Mouse (Mus musculus) heart, adult 18-20 months (tissue): ENCODE measurements around the gene Siae. TPM values are rescaled to one million over a fixed set of nuclear protein-coding genes. Genes with fewer than 3 reads are reported as not detected.

Source experiments
- DNase-seq, 2 experiments: peaks; one replicate each; pipeline ENCODE4 v3.0.0; 2021 to 2022; ENCODE audit warnings: mixed read lengths in 1 of 2
- total RNA-seq, 2 experiments: library from RNA; stranded (reverse); gene quantifications; 2 replicates each; pipeline ENCODE4 v1.2.3; 2021

Siae gene
- total RNA-seq, 2 experiments from 2014 or later, result 8.3 to 9.1 TPM

- no peak for DNase-seq
Measured at GRCm38 (mm10) chr9:37572204-37572876, 16.8 kb downstream of the Siae start.

GRCm38 (mm10) chr9:37576436-37576930 lies 21.0 kb downstream of the Siae start:
- DNase-seq, result no peak

DNA sequence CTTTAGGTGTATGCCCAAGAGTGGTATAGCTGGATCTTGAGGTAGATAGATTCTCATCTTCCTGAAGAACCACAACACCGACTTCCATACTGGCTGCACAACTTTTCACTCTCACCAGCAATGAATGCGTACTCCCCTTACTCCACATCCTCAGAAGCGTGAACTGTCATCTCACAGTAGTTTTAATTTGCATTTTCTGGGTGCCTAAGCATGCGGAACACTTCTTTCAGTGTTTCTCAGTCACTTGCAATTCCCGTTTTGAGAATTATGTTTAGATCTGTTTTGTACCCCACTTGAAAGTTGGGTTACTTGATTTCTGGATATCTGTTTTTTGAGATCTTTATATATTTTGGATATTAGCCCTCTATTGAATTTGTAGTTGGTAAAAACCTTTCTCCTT lies 28.1 kb downstream of the Siae start:
- no peak for DNase-seq

DNA sequence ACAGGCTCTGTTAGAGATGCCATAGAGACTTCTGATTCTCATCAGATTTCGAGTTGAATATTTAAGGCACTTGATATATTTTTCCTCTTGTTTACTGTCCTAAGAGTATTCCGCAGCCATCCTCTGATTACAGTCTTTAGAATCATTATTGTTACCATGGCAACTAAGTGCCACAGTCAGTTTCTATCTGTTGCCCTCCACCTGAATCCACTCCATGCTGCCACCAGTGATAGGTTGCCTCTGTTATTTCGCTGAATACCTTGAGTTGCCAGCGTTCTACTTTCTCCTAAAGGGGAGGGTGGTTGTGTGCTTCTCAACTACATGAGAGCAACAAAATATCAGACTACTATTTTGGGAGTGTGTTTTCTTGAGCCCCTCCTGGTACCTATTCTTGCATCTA lies 31.2 kb downstream of the Siae start:
- DNase-seq, result no peak

GRCm38 (mm10) chr9:37590381-37590780 lies 34.9 kb downstream of the Siae start:
- no peak for DNase-seq

DNA sequence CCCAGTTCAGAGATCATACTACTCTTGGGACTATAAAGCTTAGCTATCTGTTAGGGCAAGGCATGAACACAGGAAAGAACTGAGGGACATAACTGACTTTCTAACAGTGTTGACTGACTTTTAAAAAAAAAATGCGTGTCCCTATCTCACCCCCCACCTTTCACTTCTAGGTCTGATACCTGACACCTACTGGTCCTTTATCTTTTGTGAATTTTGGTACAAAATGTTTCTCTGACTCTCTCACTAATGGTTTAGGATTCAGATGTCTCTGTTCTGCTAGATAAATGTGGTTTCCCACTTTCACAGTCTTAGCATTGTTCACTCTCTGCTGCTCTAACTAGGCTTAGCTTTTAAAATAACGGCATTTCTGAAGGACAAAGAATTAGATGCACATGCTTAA lies 36.5 kb downstream of the Siae start:
- no peak for DNase-seq

DNA sequence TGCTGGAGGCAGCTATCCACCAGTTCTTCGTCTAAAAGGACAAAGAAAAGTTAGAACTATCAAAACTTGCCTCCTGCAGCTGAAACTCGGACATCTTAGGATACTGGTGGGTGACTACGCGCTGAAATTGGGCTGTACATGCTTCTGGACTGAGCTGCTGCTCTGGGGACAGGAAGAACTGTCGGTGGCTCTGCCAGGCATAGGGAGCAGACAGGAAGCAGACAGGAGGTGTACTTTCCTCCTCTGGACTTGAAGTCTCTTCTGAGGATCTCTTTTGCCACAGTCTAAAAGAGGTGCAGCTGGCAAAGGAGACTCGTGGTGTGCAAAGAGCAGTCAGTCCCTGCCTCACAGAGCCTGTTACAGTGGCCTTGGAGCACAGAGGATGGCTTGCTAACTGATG lies 37.1 kb downstream of the Siae start:
- no peak for DNase-seq

DNA sequence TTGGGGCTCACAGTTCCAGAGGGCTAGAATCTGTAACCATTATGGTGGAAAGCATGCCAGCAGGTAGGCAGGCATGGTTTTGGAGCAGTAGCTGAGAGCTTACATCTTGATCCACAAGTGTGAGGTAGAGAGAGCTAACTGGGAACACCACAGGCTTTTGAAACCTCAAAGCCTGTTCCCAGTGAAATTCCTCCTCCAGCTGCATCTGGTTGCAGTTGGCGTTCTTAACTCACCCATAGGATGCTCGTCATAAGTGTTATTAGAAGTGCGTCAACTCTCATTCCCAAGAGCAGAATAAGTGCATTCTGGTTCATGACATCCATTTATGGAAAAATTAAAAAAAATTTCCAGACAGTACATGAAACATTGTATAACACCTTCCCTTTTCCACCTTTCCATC lies 38.2 kb downstream of the Siae start:
- DNase-seq, result no peak

DNA sequence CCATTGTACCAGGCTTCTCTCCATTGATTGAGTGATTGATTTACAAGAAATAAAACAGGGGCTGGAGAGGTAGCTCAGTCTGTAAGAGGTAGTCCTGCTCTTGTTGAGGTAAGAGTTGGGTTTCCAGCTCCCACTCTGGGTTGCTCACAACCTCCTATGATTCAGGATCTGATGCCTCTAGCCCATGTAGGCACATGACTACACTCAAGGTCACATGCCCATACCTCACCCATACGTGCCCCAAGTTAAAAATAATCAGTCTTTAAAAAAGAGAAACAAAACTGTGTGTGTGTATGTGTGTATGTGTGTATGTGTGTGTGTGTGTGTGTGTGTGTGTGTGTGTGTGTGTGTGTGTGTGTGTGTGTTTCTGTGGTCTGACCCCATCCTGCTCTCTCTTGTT lies 40.1 kb downstream of the Siae start:
- DNase-seq, result no peak

DNA sequence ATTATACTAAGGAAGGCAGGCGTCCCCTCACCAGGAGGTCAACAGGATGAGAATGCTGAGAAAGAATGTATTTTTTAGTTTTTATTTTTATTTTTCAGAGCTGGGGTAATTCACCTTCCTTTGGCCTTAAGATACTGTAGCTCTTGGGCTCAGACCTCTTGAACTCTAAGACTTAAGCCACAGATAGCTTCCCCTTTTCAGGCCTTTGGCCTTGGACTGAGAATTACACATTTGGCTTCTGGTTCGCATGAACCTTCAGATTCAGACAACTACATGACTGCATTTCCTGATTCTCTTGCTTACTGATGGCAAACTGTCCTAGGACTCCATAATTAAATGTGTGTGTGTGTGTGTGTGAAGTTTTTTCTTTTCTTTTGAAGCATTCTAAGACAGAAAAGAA lies 43.1 kb downstream of the Siae start:
- DNase-seq, result no peak

GRCm38 (mm10) chr9:37600538-37601205 lies 45.2 kb downstream of the Siae start:
- DNase-seq, result no peak

DNA sequence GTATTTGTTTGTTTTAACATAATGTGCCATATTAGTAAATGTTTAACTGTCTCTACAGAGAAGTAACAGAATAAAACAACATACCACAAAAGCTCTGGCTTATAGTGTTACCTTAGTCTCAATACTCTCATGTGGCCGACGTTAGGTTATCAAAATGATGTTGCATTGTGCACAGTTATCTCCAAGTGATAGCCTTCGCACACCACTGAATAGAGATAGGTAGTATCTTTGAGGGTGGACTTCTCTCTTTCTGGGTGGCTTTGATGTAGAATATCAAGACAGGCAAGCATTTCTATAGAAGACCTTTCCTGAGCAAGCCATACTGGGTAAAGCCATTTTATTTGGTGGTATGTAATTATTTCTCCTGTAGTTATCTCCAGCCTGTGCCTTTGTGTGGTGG lies 49.6 kb downstream of the Siae start:
- no peak for DNase-seq

DNA sequence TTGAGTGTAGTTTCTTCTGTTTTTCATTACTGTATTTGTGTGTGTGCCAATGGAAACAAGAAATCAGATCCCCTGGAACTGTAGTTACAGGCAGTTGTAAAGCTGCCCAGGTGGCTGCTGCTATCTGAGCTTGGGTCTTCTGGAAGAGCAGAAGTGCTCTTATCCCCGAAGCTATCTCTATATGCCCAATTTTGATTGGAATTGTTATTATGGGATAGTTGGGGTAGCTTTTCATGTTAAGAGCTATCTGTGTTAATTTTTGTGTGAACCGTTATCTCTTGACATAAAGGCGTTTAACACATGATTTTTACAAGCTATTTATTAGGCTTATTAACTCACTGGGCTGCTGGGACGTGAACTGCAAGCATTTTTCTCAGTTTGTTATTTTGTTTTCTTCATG lies 54.1 kb downstream of the Siae start:
- DNase-seq, result no peak

DNA sequence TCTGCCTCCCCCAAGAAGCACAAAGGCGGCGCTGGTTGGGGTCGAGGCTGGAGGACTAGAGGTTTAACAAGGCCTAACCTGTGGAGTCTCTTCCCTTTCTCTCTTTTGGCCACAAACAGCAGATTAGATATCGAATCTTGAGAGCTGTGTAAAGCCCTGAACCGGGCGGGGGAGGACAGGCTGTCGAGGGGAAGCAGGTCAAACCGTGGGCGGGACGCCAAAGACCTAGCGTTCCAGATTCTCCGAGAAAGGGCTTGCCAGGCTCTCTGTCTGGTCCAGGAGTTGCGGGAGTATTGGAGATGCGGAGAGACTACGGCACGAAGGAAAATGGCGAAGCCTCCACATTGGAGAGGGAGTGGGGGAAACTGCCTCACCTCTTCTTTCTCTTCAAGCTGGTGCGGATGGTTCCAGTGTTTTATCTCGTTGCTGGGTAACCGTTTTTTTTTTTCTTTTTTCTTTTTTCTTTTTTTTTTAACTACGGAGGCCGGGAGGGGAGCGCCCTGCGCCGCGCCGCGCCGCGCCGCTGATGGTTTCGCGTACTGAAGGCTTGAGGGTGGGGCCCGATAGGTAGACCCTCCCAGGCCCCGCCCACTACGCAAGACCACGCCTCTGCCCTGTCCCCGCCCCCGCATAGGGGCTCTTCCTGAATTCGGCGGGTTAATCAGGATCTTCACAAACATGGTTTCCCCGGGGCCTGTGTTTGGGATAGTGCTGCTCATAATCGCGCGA lies 57.8 kb downstream of the Siae start, which contains the start of gene Spa17:
Gene Spa17 (minus strand): TSS at position 541 of the 729 bp plus-strand sequence.
- peak; percentile 91 to 94 for DNase-seq

DNA sequence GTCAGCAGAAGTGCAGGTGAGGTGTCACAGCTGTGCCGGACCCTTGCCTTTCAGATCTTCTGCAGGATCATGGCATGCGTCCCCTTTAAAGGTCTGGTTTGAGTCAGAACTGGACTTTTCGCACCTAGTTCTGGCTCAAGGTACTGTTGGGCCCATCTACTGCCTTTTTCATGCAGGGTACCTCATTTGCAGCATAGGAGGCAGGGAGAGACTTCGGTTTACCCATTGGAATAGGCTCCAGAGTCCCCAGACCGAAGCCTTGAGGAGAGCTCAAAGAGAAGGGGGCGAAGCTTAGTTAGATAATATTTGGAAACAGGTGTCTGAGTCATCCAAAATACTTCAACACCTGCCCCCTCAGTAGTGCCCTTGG lies 58.4 kb downstream of the Siae start:
- no peak for DNase-seq

DNA sequence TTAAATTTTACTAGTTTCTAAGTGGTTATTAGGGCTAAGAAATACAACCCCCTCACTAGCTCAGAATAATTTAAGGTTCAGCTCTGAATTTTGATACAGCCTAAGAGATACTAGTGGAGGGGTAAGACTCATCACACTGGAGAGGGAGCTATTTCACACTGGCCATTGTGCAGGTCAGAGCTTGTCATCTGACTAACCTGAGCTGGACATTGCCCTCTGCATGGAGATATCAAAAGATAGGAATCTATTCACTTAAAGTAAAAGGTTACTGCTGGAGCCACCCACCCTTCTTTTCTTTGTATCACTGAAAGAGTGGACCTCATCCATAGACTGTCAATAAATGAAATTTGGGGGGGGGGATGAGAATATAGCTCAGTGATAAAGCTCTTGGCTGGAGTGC lies 58.8 kb downstream of the Siae start:
- peak in 1 of 2 experiments; percentile 15 for DNase-seq

DNA sequence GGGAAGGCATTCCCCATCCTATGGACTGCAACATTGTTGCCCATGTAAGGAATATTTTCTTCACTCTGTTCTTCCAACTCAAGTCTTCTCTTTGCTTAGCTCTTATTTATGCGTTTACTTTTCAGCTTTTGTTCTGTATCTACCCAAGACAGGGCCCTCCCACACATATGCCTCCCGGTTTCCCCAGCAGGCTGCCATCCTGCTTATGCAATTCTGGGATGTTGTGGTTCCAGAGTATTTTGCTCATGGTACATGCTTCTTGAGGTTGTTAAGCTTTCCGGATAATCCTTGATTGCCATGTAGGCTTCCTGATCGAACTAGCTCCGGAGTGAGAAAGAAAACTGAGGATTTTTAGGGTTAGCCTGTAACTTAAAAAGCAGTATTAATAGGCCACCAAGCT lies 59.7 kb downstream of the Siae start:
- no peak for DNase-seq

DNA sequence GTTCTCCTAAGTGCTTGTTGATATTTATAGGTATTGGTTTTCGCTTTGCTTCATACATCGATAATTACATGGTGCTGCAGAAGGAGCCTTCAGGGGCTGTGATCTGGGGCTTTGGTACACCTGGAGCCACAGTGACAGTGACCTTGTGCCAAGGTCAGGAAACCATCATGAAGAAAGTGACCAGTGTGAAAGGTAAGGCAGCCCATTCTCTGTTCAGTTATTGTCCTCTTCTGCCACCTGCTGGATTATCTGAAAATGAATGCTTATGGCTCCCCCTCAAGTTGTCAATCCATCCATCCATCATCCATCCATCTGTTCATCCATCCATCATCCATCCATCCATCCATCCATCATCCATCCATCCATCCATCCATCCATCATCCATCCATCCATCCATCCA lies 61.3 kb downstream of the Siae start:
- peak; percentile 36 to 76 for DNase-seq

GRCm38 (mm10) chr9:37621290-37621689 lies 65.8 kb downstream of the Siae start:
- DNase-seq, result no peak

DNA sequence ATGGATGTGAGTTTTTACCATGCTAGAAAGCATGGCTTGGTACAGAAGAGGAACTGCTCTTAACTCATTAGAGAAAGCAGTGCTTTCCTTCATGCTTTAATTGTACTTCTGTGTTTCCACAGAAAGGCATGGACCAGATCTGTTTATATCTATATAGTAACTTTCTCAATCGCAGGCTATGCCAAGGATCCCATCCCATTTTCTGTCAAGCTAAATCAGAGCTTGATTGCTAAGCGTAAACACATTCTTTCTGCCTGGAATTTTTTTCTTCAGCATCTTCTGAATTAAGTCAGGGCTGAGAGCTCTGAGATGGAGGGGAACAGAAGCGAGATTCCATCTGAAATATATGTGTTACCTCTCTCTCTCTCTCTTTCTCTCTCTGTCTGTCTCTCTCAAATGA lies 68.5 kb downstream of the Siae start:
- no peak for DNase-seq

DNA sequence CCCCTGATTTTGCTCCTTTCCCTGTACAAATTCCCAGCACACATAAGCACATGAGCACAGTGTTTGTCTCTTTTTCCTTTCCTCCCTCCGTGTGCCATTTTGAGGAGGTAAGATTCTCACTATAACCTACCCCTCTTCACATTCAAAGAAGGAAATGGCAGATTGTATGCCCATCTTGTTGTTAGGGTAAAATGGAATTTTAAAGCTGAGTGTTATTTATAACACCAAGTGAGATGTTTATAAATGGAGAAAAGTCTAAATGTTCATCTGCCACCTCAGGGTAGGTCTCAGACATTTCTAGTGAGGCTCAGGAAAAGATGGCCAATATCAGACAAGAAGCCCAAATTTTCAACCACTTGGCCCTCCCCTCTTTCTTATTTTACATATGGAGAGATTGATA lies 69.0 kb downstream of the Siae start:
- DNase-seq, result no peak

DNA sequence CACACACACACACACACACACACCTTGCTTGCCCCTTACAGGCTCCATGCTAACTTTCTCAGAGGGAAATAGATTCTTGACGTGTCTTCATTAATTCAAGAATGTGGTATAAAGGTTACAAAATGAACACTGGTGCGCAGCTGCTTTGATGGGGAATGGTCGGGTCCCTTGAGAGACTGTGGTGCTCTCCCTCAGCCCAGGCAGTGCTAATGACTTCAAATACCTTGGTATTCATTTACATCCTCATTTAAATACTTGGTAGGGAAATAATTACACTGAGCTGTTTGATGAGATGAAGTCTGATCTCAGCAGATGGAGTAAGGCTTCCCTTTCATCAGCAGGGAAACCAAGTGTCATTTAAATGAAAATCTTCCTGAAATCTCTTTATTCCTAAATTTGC lies 69.6 kb downstream of the Siae start:
- no peak for DNase-seq

- DNase-seq, result peak; percentile 20 to 36
Measured at GRCm38 (mm10) chr9:37625641-37626040, 70.1 kb downstream of the Siae start.
